Mouse (Mus musculus): ENCODE data around the gene Mbnl1.

DNA sequence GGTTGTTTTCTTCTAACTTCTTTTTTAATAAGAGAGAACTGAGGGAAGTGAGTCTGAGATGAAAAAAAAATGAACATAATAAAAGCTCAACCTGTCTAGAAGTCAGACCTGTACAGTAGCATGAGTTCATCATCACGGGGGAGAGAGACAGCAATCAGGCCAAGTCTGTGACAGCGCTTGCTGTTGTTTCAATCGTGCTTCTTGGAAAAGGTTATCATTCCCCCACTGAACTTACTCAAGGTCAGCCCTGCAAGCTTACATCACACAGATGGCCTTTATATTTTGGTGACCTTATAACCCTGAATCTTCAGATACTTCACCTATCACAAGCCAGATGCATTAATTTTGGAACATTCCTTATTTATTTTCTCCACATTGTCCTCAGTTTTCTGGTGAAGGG is 80.4 kb downstream of the Mbnl1 start:
- TF ChIP-seq CTCF (IDR thresholded peaks at IDR 0.05; ENCODE audit: borderline replicate concordance, insufficient read depth, low read length) (no peak), POLR2A (IDR thresholded peaks at IDR 0.05; ENCODE audit: low read depth, low read length) (no peak)

Measured in embryonic fibroblast, embryonic 13.5 days (primary cell).